Mouse (Mus musculus) liver (tissue): ENCODE data around the gene Gm3055.
"Not testable (repeated sequence)": the region's sequence is repeated elsewhere in the genome, so short reads cannot be mapped to it uniquely, and the experiment has no call there.

Experiments used
- DNase-seq: peaks from one replicate; pipeline ENCODE4 v3.0.0-alpha.2; 2020; ENCODE audit warnings: mixed read lengths

The Gm3055 gene

GRCm38 (mm10) chr10:81770506-81771403 lies at the start of gene Gm3055:
Gene Gm3055 (minus strand): TSS chr10:81771161.
- not testable (repeated sequence) for DNase-seq

- peak; percentile 0 for DNase-seq
These were observed 40.9 kb upstream of the Gm3055 start, which contains the start of gene Gm4767 for GRCm38 (mm10) chr10:81811899-81812298. Gene Gm4767 (plus strand): TSS chr10:81812186.

- DNase-seq = not testable (repeated sequence)
These were observed 430 bp upstream of the Gm3055 start for GRCm38 (mm10) chr10:81771404-81771777.

- DNase-seq = not testable (repeated sequence)
These were observed 66.2 kb downstream of the Gm3055 start, which contains the start of gene Zfp433 for GRCm38 (mm10) chr10:81704531-81705301. Gene Zfp433 (plus strand): TSS chr10:81704825.
